Mouse (Mus musculus) urinary bladder, postnatal 36 days (tissue): Measurements from ENCODE around the gene Utp4.
A peak's percentile ranks its signal among the peaks of the same experiment; 100 is the strongest.

Experiments
- DNase-seq, 2 experiments: peaks; one replicate each; pipeline ENCODE4 v3.0.0; 2022; ENCODE audit warnings: low spot score in 2 of 2, mixed read lengths in 1 of 2

Gene Utp4

GRCm38 (mm10) chr8:106936478-106937051 lies 43.1 kb downstream of the Utp4 start:
- peak; percentile 47 to 50 for DNase-seq

- DNase-seq, result no peak
Measured at GRCm38 (mm10) chr8:106937081-106937800, 43.8 kb downstream of the Utp4 start.

- no peak for DNase-seq
Measured at GRCm38 (mm10) chr8:106941806-106942205, 48.4 kb downstream of the Utp4 start.

- DNase-seq, result no peak
Measured at GRCm38 (mm10) chr8:106943874-106944418, 50.5 kb downstream of the Utp4 start.

GRCm38 (mm10) chr8:106944756-106945155 lies 51.3 kb downstream of the Utp4 start:
- peak in 1 of 2 experiments; percentile 40 for DNase-seq

GRCm38 (mm10) chr8:106948678-106949243 lies 55.3 kb downstream of the Utp4 start:
- no peak for DNase-seq

- DNase-seq, result no peak
Measured at GRCm38 (mm10) chr8:106951707-106952106, 58.3 kb downstream of the Utp4 start.

- no peak for DNase-seq
Measured at GRCm38 (mm10) chr8:106953571-106953970, 60.1 kb downstream of the Utp4 start.

GRCm38 (mm10) chr8:106957086-106957485 lies 63.6 kb downstream of the Utp4 start:
- DNase-seq, result no peak

- no peak for DNase-seq
Measured at GRCm38 (mm10) chr8:106958212-106958611, 64.8 kb downstream of the Utp4 start.

- no peak for DNase-seq
Measured at GRCm38 (mm10) chr8:106959626-106960025, 66.2 kb downstream of the Utp4 start.

- DNase-seq, result no peak
Measured at GRCm38 (mm10) chr8:106962322-106962721, 68.9 kb downstream of the Utp4 start.

GRCm38 (mm10) chr8:106963365-106963764 lies 69.9 kb downstream of the Utp4 start:
- DNase-seq, result no peak

- DNase-seq, result no peak
Measured at GRCm38 (mm10) chr8:106964573-106964972, 71.1 kb downstream of the Utp4 start.

- no peak for DNase-seq
Measured at GRCm38 (mm10) chr8:106969964-106970363, 76.5 kb downstream of the Utp4 start.

- DNase-seq, result no peak
Measured at GRCm38 (mm10) chr8:106971916-106972315, 78.5 kb downstream of the Utp4 start.
